Mouse (Mus musculus) ES-E14 (cell line): ENCODE results near the gene Usp15. TPM values are rescaled to one million over a fixed set of nuclear protein-coding genes. Genes with fewer than 3 reads are reported as not detected.

Experiments used
- DNase-seq: peaks from one replicate; pipeline ENCODE4 v3.0.0-alpha.2; 2013; ENCODE audit warnings: low read depth, low spot score
- H3K27ac ChIP-seq: 2 replicates; pipeline ENCODE4 v1.5.1; 2012; ENCODE audit warnings: low read depth, mild to moderate bottlenecking, low read length, moderate library complexity, mixed read lengths; ENCODE audit not compliant: poor library complexity, insufficient read depth, severe bottlenecking
- H3K36me3 ChIP-seq: 2 replicates; pipeline ENCODE4 v1.6.1; 2012; ENCODE audit warnings: mild to moderate bottlenecking, low read length, moderate library complexity, mixed read lengths; ENCODE audit not compliant: control insufficient read depth, poor library complexity, insufficient read depth, severe bottlenecking
- H3K4me1 ChIP-seq, 2 experiments: fragments of 150-350 bp in 1 of 2; sonication (generic) in 1 of 2; 2 replicates each; pipeline ENCODE4 v1.6.1; 2012; ENCODE audit warnings: low read length in 2 of 2, mild to moderate bottlenecking in 1 of 2, mixed read lengths in 1 of 2; ENCODE audit not compliant: control insufficient read depth in 2 of 2, insufficient read depth in 2 of 2, poor library complexity in 1 of 2
- H3K4me3 ChIP-seq, 2 experiments: fragments of 150-350 bp in 1 of 2; sonication (generic) in 1 of 2; 2 replicates each; pipeline ENCODE4 v1.5.1; 2012; ENCODE audit warnings: low read length in 2 of 2, low read depth in 1 of 2, mild to moderate bottlenecking in 1 of 2, mixed read lengths in 1 of 2; ENCODE audit not compliant: insufficient read depth in 1 of 2, poor library complexity in 1 of 2, severe bottlenecking in 1 of 2
- H3K9ac ChIP-seq: 2 replicates; pipeline ENCODE4 v1.6.1; 2012; ENCODE audit warnings: low read depth, mild to moderate bottlenecking, low read length, mixed read lengths; ENCODE audit not compliant: poor library complexity, insufficient read depth, severe bottlenecking
- H3K9me3 ChIP-seq: fragments of 150-350 bp; sonication (generic); 2 replicates; pipeline ENCODE4 v1.6.1; 2012; ENCODE audit warnings: low read depth, mild to moderate bottlenecking, low read length; ENCODE audit not compliant: control insufficient read depth, insufficient read depth
- CHD2 ChIP-seq: IDR thresholded peaks from 2 replicates; pipeline ENCODE4 v1.6.1; 2014; ENCODE audit warnings: mild to moderate bottlenecking, low read depth, low read length, inconsistent platforms
- HCFC1 ChIP-seq: IDR thresholded peaks from 2 replicates; pipeline ENCODE4 v1.6.1; 2012; ENCODE audit warnings: low read length, inconsistent platforms, borderline replicate concordance; ENCODE audit not compliant: insufficient read depth
- MAFK ChIP-seq: IDR thresholded peaks from 2 replicates; pipeline ENCODE4 v1.6.1; 2014; ENCODE audit warnings: mild to moderate bottlenecking, low read depth, low read length, inconsistent platforms; ENCODE audit not compliant: insufficient read depth
- ZC3H11A ChIP-seq: IDR thresholded peaks from 2 replicates; pipeline ENCODE4 v1.6.1; 2012; ENCODE audit warnings: low read depth, mild to moderate bottlenecking, inconsistent platforms, low read length, borderline replicate concordance
- ZNF384 ChIP-seq: IDR thresholded peaks from 2 replicates; pipeline ENCODE4 v1.6.1; 2012; ENCODE audit warnings: low read depth, low read length, inconsistent platforms
- in situ Hi-C, 2 experiments: fragments of 600-800 bp; cut with MboI; formaldehyde crosslinking; loops; one replicate each; pipeline ENCODE4 v1.15.1; 2025; ENCODE audit warnings: low sequenced_read_pairs in 2 of 2, inconsistent platforms in 1 of 2; ENCODE audit not compliant: unreplicated experiment in 2 of 2
- total RNA-seq: library from RNA; depleted of rRNA; stranded (reverse); fragments of 300-350 nt; gene quantifications from 2 replicates; pipeline ENCODE4 v1.2.3, GENCODE M21; 2012; rRNA removed

Usp15 gene
- total RNA-seq, 1 experiment = 97.6 TPM

- H3K4me1 ChIP-seq = no peaks in the 10 kb centered on the region
- no peak overlapping the region for H3K4me3 ChIP-seq
- H3K27ac ChIP-seq = no peak overlapping the region
- H3K9me3 ChIP-seq = no peaks in the 10 kb centered on the region
- no peaks in the 10 kb centered on the region for H3K36me3 ChIP-seq
- TF ChIP-seq CHD2 (no peak), HCFC1 (no peak), MAFK (no peak), ZC3H11A (no peak), ZNF384 (no peak)
- no peak for DNase-seq
- in situ Hi-C loops = no loop called here
- H3K9ac ChIP-seq = no peak overlapping the region
Observed at GRCm38 (mm10) chr10:123055205-123056000, 141.4 kb downstream of the Usp15 start.

Other genes starting within 250 kb of the Usp15 start
- gene Mon2, start 120.5 kb downstream of the Usp15 start, total RNA-seq = 38.4 and 45.2 TPM in 2 replicates
- 0.27 TPM in 1 of 2 replicates, not detected in the other for gene Fam19a2, start 67.0 kb upstream of the Usp15 start, total RNA-seq